Mouse (Mus musculus) embryo, embryonic 11.5 days (tissue): Measurements from ENCODE around the gene Ankrd42.

ENCODE experiments used
- DNase-seq: peaks from one replicate; pipeline ENCODE4 v3.0.0-alpha.2; 2012; ENCODE audit warnings: low read depth, low spot score

Gene Ankrd42

DNA sequence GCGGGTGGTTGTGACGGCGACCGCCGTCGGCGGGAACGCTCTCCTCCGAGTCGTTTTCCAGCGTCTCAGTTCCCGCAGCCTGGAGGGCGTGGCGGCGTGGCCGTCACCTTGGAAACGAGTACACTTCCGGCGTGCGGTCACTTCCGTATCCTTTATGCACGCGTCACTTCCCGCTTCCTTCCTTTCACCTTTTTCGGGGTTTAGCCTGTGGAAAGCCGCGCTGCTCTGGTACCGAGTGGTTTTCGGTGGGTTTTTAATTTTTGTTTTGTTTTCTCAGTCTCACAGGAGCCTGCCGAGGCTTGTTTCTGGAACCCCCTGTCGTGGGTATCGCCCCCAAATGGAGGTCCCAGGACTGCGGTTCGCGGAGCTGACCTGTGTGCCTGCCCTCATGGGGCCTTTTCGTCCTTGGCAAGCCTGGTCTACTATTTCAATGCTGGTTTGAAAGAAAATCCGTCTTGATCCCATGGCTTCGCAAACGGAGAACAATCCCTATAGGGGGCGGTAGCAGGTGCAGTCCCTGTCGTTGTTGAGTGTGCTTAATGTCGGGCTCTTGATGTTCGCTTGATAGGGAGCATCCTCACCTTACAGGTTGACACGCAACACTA, at the start of gene Ankrd42:
Ankrd42 (minus strand) TSS at position 122 of the 605 bp plus-strand sequence.
- peak; percentile 85 for DNase-seq

DNA sequence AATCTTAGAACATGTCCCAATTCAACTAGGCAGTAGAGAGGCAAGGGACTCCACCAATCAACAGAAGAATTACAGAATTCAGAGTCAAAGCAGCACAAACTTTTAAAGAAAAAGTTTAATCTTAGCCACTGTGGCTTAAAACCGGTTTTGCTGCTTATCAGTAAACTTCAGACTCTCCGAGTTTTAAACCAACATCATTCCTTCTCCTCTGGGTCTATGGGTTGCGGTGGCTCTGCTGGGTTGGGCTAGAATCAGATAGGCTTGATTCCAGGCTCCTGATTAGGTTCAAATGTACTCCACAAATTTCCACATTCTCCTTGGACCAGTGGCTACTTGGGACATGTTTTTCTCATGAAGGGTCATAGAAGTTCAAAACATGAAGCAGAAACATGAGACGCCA, 40.4 kb upstream of the Ankrd42 start:
- DNase-seq: no peak

GRCm38 (mm10) chr7:92675131-92675530, 38.2 kb upstream of the Ankrd42 start:
- no peak for DNase-seq

- peak; percentile 96 for DNase-seq
Observed at GRCm38 (mm10) chr7:92669507-92670471, 32.8 kb upstream of the Ankrd42 start, which contains the start of gene Pcf11. Gene Pcf11, minus strand, starts transcription at chr7:92669934.

- peak; percentile 9 for DNase-seq
Observed at GRCm38 (mm10) chr7:92668791-92669506, 32.0 kb upstream of the Ankrd42 start.

- no peak for DNase-seq
Observed at GRCm38 (mm10) chr7:92666274-92666820, 29.4 kb upstream of the Ankrd42 start.

GRCm38 (mm10) chr7:92658050-92658449, 21.1 kb upstream of the Ankrd42 start:
- no peak for DNase-seq

- no peak for DNase-seq
Observed at GRCm38 (mm10) chr7:92656386-92656785, 19.4 kb upstream of the Ankrd42 start.

- DNase-seq: no peak
Observed at GRCm38 (mm10) chr7:92653329-92653728, 16.4 kb upstream of the Ankrd42 start.

DNA sequence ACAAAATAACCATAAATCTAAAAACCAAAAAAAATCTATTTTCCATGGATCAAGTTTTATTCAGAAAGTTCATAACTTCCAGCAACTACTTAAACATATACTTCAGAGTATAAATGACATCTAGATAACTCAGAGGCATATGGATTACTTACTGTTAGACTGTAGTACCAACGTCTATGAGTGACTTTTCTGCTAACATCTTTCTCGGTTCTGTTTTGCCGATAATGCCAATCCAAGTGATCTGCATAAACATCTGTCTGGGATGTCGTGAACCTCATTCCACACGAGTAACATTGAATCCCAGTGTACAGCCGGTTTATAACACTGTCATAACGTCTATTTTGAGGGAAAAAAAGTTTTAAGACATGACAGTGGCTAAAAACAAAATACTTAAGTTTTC, 10.8 kb upstream of the Ankrd42 start:
- no peak for DNase-seq

- no peak for DNase-seq
Observed at GRCm38 (mm10) chr7:92642358-92642757, 5.4 kb upstream of the Ankrd42 start.

DNA sequence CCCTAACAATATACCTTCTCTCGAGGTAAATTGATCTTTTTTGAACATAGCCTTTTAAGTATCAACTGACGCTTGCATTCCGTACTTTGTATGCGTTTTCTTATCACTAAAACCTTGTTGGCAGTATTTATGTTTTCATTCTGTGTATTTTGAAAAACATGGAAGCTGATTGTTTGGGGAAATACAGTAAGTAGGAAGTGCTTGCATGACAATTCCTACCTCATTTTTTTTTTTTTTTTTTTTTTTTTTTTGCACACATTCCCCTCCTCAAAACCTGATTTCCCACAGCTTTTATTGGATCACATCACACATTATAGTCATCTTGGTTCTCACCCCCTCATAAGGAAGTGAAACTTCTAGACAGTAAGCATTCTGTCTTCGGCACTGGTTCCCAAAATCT, 1.1 kb upstream of the Ankrd42 start:
- no peak for DNase-seq

- no peak for DNase-seq
Observed at GRCm38 (mm10) chr7:92636295-92637011, 489 bp downstream of the Ankrd42 start.

DNA sequence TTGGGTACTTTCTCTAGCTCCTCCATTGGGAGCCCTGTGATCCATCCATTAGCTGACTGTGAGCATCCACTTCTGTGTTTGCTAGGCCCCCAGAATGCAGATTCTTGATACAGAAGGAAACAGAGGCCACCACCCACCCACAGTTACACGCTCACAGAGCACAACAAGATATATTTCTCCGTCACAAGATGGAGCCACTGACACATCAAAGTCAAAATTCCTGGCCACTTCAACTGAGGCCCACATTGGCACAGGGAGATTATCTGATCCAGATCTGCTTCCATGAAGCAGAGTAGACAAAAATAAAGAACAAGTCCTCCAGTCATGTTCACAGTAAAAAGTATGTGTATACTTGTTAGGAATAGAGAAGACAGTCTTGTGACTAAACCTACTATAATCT, 6.8 kb downstream of the Ankrd42 start:
- peak; percentile 14 for DNase-seq

- DNase-seq: no peak
Observed at GRCm38 (mm10) chr7:92624488-92624887, 12.5 kb downstream of the Ankrd42 start.

GRCm38 (mm10) chr7:92610830-92611229, 26.1 kb downstream of the Ankrd42 start:
- no peak for DNase-seq

DNA sequence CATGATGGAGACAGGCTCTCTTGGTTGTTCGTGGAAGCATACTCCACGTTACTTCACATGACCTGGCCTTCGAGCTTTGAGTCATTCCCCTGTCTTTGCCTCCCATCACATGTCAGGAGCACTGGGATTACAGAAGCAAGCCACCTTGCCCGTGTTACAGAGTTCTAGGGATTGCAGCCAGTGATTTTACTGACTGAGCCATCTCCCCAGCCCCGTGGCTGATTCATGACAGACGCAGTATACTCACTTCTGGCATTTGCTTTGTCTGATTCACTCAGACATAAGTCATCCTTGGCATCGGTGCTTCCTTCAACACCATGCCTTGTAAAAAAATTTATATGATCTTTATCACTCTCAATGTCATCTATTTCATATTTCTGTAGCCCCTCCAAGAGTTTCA, 32.0 kb downstream of the Ankrd42 start:
- DNase-seq: no peak

DNA sequence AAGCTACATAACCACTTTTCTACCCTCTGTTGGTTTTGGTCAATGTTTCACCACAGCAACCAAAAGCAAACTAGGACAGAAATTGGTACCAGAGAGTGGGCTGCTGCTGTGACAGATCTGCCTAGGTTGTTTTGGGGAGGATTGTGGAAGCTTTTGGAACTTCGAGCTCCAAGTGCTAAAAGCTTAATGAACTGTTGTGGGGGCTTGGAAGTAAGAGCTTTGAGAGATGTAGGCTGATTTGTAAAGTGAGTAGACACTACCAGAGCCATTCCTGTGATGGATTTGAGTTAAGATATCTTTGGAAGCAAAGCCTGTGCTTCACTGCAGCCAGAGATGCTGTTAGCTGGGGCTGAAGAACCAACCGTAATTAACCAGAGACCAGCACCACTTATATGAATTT, 46.1 kb downstream of the Ankrd42 start:
- DNase-seq: no peak

DNA sequence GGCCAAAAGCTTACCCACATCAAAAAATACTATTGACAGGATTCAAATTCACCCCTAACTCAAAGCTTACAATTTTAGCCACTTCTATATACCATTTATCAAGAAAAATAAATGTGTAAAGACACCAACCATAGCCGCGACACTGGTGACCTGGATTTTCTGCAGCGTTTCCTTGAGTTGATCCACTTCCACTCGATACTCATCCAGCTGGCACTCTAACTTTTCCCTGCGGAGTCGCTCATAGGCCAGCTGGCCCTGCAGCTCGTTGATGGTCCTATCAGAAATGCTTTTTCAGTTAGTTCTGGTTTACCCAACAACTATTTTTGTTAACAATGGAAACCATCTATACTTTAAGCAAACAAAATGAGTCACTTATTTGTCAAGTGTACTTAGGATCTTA, 47.0 kb downstream of the Ankrd42 start:
- no peak for DNase-seq

- no peak for DNase-seq
Observed at GRCm38 (mm10) chr7:92583567-92583966, 53.4 kb downstream of the Ankrd42 start.
